Mouse (Mus musculus): ENCODE measurements around the gene Krtcap2.

GRCm38 (mm10) chr3:89270051-89270755 lies 24.4 kb downstream of the Krtcap2 start, which contains the start of gene Slc50a1:
- TF ChIP-seq CEBPB (IDR thresholded peaks at IDR 0.05; ENCODE audit: low read depth), result no peak
- TF ChIP-seq CTCF (IDR thresholded peaks at IDR 0.05; ENCODE audit: control insufficient read depth, insufficient read depth, insufficient read length), result peak; percentile 52
- no peak for TF ChIP-seq USF1 (IDR thresholded peaks at IDR 0.05; ENCODE audit: low read depth)
- TF ChIP-seq MYOG (IDR thresholded peaks at IDR 0.05; ENCODE audit: control insufficient read depth, extremely low read depth, insufficient read length), result no peak
